Mouse (Mus musculus) c-Kit-positive CD71-negative TER-119-negative erythroid progenitor cells, embryonic 14.5 days (primary cell): ENCODE data around the gene Atg4a-ps.

Experiments used
- DNase-seq: peaks from one replicate; pipeline ENCODE4 v3.0.0-alpha.2; 2013; ENCODE audit warnings: low read depth

Atg4a-ps gene

DNA sequence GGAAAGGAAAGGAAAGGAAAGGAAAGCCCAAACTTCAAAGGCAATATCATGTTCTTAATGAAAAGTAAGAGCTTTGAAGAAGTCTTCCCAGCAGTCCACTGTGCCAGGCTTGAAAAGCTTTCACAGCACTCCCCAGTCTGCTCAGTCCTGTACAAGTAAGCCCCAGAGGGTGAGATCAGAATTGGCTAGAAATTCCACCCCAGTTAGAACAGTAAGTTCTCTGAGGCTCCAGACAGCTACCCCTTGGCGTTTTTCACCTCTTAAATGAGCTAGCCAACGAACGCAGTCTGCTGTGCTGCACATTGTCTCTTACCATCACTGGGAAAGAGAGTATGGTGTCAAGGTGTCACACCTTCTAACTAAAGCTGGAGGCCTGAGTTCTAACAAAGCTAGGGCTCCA is 18.2 kb downstream of the Atg4a-ps start:
- no peak for DNase-seq

DNA sequence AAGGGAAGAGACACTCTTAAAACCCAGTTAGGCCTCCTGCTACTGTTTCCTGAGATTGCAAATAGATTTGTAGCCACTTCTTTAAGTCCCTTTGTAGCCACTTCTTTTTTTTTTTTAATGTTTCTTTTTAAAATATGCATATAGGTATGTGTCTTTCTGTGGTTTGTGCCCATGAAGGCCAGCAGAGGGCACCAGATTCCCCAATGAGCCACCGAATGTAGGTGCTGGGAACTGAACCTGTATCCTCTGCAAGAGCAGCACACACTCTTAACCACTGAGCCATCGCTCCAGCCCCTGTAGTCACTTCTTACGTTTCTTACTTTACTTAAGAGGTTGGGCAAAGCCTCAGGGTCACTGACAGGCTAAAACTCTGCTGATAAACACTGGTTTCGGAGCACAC is 19.4 kb downstream of the Atg4a-ps start:
- no peak for DNase-seq

DNA sequence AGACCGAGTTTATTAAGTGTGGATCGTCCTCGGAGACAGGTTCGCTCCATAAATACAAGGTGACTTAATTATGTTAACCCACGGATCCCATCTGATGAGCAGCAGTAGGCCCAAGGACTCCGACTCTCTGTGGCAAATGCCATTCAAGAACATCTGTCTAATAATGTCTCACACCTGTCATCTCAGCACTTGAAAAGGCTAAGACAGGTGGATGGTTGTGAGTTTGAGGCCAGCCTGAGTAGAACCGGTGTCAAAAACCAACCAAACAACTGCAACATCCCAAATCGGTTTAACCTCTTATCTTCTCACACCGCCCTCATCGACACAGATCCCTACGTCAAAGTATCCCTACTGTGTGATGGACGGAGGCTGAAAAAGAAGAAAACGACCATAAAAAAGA is 20.7 kb downstream of the Atg4a-ps start:
- no peak for DNase-seq

DNA sequence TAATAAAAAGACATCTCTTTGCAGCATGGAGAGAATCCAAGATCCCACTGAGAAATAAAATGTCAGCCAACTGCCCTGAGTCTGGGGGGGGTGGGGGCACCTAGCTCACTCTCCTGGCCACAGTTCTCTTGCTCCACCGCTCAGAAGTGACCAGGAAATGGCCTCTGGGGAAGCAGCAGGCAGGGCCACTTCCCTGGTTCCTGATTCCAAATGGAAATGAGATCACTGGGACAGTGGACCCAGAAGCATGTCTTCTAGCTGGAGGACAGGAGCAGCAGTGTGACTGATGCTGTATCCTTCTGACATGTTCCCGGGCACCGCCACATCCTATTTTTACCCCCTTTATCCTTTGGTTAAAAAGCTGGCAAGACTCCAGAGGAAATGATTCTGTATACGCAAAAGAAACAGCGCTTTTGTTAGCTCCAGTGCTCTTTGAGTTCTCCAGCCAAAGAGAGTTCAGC is 21.2 kb downstream of the Atg4a-ps start:
- DNase-seq, result no peak

DNA sequence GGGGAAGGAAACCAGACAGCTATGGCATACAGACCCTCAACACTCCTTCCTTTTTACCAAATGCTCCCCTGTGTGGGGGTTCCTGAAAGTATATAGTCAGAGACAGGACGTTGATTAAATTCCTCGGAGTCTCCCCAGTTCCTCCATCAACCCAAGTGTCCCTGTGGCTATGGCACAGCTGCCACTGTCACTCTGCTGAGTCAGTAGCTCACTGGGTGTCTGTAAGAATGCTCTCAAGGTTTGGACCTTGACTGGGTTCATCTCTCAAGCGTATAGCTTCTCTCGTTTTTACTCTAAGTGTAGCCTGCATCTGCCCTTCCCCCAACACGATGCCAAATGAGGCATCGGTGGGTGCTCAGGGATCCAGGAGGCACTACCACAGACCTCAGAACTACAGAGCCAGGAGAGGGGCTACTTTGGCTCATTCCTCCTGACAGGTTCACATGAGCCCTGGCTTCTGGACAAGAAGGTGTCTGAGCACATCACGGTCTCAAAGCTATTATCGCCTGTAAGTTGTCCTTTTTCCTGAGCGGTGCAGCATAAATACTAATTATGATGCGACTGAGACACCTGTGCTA is 21.9 kb downstream of the Atg4a-ps start:
- DNase-seq, result no peak

DNA sequence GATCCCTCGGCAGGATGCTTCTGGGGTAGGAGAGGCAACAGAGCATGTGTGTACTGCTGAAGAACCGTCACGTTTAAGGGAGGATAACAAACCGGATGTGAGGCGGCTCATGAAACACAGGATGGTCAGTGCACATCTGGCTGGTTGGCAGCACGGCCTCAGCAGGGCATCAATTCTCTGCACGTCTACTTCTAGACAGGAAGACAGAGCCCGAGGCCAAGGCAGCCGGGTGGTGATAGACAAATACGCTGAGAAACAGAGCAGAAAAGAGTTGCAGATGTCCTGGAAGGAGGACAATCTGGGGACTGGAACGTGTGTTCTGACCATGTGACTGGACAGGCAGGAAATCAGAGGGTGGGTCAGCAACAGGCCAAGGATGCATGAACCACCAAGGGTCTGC is 25.8 kb downstream of the Atg4a-ps start:
- DNase-seq, result no peak

DNA sequence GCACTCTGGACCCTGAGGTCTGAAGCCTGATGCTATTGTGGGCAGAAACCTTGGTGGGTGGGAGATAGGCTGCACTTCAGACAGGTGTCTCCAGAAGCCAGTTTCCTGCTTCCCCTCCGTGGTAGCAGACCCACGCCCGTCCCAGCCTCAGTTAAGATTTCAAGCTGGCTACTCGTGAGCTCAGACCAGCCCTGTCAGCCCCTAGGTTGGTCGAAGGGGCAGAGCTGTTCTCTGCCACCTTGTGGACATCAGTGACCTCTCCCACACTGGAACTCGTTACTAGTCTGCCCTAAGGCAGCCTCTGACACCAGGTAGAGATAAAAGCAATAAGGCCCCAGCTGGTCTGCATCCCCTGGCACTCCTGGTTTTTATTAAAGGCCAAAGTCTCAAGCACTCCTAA is 28.9 kb downstream of the Atg4a-ps start:
- no peak for DNase-seq

DNA sequence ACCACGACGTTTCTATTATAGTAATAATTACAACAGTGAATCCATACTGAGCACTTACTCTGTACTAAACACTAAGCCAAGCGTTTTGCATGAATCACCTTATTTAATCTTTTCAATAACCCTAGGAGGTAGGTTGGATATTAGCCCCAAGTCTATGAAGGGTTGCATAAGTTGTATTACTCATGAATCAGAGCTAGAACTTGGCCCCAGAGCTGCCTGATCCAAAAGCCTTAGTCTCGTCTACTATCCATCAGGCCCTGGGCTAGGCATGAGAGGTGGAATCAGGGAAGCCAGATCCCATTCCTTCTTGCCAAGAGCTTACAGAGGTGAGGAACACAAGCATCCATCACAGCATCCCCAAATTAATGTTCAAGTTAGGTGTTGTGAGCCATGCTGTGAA is 30.2 kb downstream of the Atg4a-ps start:
- no peak for DNase-seq

DNA sequence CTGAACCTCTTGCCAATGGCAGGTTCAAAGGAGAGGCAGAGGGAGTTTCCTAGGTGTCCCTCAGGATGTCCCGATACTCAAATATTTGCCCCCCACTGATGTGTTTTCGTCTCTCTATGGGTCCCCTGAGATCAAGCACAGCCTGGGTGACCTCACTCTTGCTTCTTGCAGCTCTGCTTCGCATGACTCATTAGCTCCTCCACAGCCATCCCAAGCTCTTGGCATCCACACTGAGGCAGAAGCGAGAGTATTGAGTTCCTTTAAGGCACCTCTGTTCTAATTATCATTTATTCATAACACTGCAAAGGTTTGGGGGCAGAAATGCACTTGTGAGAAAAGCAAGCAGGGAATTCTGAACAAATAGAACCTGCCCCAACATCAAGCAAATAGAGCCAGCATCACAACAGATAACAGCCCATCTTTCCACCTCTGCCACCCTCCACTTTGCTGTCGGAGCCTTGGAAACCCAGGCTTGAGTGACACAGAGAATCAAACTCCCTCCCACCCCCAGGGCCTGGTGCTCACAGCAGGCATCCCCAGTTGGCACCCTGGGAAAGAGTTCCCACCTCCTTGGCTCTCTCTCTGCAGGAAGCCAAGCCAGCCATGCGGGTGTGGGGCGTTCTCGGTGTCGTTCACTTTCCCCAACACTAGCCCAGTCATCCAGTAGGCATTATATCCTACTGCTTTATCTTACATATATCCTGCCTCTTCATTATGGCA is 33.1 kb downstream of the Atg4a-ps start:
- DNase-seq, result no peak

DNA sequence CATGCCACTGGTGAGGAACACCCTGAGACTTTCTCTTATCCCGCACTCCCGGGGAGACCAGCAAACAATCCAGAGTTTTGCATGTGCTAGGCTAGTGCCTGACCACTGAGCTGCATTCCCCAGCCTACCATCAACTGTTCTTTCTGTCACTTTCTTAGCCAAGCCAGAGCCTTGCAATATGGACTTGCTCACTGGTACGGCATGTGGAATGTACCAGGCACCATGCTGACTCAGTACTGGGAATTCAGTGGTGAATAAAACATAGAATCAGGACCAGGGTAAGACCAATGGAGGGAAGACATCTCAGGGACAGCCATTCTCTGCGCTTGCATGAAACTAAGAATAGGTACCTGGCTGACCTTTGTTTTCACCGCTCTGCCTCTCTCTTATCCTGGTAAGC is 35.6 kb downstream of the Atg4a-ps start:
- no peak for DNase-seq

DNA sequence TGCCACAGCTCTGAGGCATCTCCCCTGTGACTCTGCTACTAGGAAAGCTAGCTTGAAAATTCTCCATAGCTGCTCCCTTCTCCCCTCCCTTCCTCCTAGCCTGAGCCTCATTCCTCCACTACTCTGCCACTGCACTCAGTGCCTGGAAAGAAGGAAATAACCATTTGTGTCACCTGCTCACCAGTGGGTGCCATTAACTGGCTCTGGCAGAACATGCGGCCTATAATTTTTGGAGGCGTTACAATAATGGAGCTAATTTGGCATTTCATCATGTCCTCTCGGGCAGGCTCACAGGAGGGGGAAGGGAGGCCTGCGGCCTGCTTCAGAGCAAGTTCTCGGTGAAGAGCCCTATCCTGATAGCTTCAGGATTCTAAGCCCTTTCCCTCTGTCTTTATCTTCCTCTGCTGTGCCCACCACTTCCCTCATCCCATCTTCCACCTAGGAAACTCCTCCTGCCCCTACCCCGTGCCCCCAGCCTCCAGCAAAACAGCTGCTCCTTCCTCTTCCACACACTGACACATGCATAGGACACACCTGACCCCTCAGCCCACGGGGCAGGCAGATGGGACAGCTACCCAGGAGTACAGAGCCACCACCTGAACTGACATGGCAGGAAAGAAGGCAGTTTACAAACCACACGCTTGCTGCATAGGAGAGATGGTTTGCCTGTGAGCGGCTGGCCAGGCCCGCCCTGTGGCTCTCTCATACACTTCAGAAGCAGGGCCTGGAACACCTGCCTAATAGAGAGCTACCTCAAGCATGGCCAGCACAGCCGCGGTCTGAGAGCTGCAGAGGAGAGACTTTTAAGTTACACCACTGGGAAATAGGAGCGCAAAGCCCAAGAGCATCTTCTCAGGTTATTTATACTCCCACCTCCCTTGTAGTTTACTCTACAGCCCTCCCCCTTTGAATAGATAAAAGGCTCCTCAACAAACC is 38.9 kb downstream of the Atg4a-ps start:
- DNase-seq, result no peak

DNA sequence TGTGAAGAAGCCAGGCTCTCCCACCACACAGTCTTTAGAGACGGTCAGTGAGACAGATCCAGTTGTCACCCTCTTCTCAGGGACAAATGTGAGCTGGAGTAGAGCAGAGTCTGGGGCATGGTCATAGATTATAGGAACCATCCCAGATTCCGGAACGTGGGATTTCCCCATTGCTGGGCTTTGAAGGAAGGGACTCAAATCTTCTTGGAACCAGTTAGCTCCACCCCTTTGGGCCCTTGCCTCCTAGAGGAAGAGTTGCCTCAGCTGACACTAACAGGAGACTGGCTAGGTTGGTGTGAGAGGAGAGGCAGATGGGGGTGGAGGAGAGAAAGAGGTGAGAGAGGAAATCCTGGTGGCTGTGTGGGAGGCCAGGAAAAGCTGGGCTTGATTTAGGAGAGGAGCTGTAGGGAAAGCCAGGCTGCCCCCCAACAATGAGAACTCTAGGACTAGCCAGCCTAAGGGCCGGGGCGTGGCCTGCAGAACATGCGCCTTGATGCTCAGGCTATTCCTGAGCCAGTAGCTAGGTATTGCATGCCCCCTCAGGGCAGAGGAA is 39.7 kb downstream of the Atg4a-ps start:
- no peak for DNase-seq

DNA sequence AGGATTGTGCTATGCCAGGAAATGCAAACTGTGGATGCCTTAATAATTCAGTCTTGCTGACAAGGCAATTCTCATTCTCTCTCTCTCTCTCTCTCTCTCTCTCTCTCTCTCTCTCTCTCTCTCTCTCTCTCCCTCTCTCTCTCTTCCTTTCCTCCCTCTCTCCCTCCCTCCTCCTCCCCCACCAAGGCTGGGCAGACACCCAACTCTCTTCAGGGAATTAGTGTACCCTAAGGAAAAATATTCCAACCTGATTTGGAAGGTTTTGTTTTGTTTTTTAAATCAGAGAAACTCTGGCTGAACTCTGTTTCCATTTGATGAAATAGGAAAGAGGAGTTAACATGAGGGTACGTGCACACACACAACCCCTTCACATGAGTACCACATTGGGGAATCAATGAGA is 44.3 kb downstream of the Atg4a-ps start:
- no peak for DNase-seq

DNA sequence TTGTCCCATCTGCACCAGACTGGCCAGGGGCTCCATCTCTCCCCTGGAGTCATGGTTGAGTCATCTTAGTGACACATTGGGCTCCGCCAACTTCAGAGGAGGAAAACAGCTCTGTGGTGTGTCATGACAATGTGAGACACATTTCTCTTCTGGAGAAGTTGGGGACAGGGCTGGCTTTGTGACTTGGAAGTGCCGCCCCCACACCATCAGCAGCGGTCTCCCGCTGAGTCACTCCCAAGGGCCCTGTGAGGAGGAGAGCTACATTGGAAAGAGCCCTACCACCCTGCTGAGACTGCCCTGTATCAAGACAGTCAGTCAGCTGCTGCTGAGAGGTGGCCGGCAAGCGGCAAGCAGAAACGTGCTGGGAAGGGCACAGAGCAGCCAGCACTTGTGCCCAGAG is 44.9 kb downstream of the Atg4a-ps start:
- DNase-seq, result no peak

DNA sequence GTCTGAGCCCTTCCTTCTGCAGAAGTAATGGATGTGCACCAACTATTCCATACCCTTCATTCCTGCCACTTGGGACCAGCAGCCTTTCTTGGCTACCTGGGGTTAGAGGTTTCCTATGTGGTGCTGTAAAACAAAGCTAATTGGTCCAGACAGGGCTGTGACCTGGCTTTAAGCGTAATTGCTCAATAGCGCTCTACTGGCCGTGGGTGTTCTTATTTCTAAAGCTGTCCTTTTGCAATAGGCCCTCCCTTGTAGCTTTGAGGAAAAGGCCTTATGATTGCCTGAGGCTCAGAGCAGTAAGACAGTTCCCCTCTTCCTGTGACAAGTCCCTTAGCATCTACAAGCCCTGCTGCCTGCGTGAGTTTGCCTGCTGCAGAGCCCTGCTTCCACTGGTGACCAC is 48.3 kb downstream of the Atg4a-ps start:
- DNase-seq, result no peak

DNA sequence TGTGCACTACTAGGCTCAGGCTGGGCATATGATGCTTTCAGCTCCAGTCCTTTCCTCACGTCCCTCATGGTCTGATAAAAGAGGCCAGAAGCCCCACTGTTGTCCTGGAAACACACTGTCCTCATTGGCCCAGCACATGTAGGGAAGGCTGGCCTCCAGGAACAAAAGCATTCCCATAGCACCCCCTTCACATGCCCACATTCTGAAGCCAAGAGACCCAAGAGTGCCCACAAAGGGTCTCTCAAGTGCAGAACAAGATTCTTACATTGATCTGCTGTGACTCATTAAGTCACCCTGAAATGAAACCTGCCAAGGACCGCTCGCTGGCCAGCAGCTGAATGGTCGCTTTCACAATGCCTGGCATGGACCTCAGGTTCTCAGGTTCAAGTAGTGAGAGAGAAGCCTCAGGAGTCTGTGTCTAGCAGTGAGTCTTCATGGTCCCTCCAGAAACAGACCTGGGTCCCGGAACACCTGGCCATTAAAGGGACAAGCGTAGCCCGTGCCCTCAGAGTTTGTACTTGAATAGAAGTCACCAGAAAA is 50.5 kb downstream of the Atg4a-ps start:
- DNase-seq, result no peak
